11 mouse cellular contexts compared by ENCODE assay signal in genomic region chr2:150839686-150840471, GRCm38 (mm10). TPM values are rescaled to one million over a fixed set of nuclear protein-coding genes. Genes with fewer than 3 reads are reported as not detected.
DNase-seq lines count a peak whose midpoint lies in the region; ATAC-seq and TF ChIP-seq lines count a peak whose summit lies in the region.
"Had no signal": no experiment of that assay in that cellular context is flagged by ENCODE, and none has a peak within 500 bp of the region (broad histone marks: within the 10 kb centered on the region; RNA-seq: fewer than 3 reads in every experiment).

No protein-coding gene starts in this region.

- DNase-seq in embryonic facial prominence, embryonic 10.5 days (ENCODE audit: low spot score) = no peak
- DNase-seq in liver, embryonic 11.5 days (ENCODE audit: low spot score) = no peak
- DNase-seq in adrenal gland, postnatal 10 days = peak; percentile 34
- DNase-seq in hindbrain, postnatal 0 days (ENCODE audit: low spot score) = no peak
- DNase-seq: lung, postnatal 4 days; thymus, postnatal 25 days had no signal

- TF ChIP-seq POLR2A in olfactory bulb, adult 2 months (IDR thresholded peaks at IDR 0.05; ENCODE audit: insufficient read depth, low read depth, low read length) = no peak

- H3K9me3 ChIP-seq in embryonic facial prominence, embryonic 15.5 days (replicated peaks) = no peaks in the 10 kb centered on the region
- no peaks in the 10 kb centered on the region for H3K9me3 ChIP-seq in embryonic facial prominence, embryonic 10.5 days
- no peaks in the 10 kb centered on the region for H3K9me3 ChIP-seq in liver, embryonic 12.5 days (replicated peaks)
- no peaks in the 10 kb centered on the region for H3K9me3 ChIP-seq in liver, embryonic 11.5 days (ENCODE audit: control insufficient read depth, low read length)
- H3K9me3 ChIP-seq in hindbrain, embryonic 13.5 days = no peaks in the 10 kb centered on the region
- no peaks in the 10 kb centered on the region for H3K9me3 ChIP-seq in hindbrain, postnatal 0 days (ENCODE audit: low read length)
- H3K9me3 ChIP-seq: forebrain, embryonic 10.5 days had no signal

- no peak overlapping the region for H3K4me2 ChIP-seq in embryonic facial prominence, embryonic 15.5 days (replicated peaks)
- no peak overlapping the region for H3K4me2 ChIP-seq in liver, embryonic 12.5 days
- no peak overlapping the region for H3K4me2 ChIP-seq in liver, embryonic 11.5 days
- no peak overlapping the region for H3K4me2 ChIP-seq in hindbrain, embryonic 13.5 days
- no peak overlapping the region for H3K4me2 ChIP-seq in hindbrain, postnatal 0 days (ENCODE audit: low read depth, low read length)

- TF ChIP-seq CTCF in olfactory bulb, adult 2 months (IDR thresholded peaks at IDR 0.05; ENCODE audit: insufficient read depth, low read depth, low read length) = no peak
- no peak for TF ChIP-seq CTCF in hindbrain, postnatal 0 days (IDR thresholded peaks at IDR 0.05; ENCODE audit: low read depth)

- H3K4me3 ChIP-seq in embryonic facial prominence, embryonic 15.5 days (replicated peaks) = no peak overlapping the region
- no peak overlapping the region for H3K4me3 ChIP-seq in embryonic facial prominence, embryonic 10.5 days
- H3K4me3 ChIP-seq in liver, embryonic 12.5 days = no peak overlapping the region
- H3K4me3 ChIP-seq in liver, embryonic 11.5 days (ENCODE audit: low read depth, low read length) = no peak overlapping the region
- no peak overlapping the region for H3K4me3 ChIP-seq in olfactory bulb, adult 2 months (ENCODE audit: insufficient read depth, low read depth, low read length)
- H3K4me3 ChIP-seq in hindbrain, embryonic 13.5 days = no peak overlapping the region
- H3K4me3 ChIP-seq in hindbrain, postnatal 0 days (ENCODE audit: low read length) = no peak overlapping the region
- H3K4me3 ChIP-seq: forebrain, embryonic 10.5 days had no signal

- no peak overlapping the region for H3K27ac ChIP-seq in embryonic facial prominence, embryonic 15.5 days (replicated peaks)
- no peak overlapping the region for H3K27ac ChIP-seq in embryonic facial prominence, embryonic 10.5 days (replicated peaks)
- H3K27ac ChIP-seq in liver, embryonic 12.5 days = no peak overlapping the region
- H3K27ac ChIP-seq in liver, embryonic 11.5 days (ENCODE audit: low read depth, low read length) = no peak overlapping the region
- peak overlapping the region; percentile 67 for H3K27ac ChIP-seq in olfactory bulb, adult 2 months (ENCODE audit: insufficient read depth, low read depth, low read length)
- H3K27ac ChIP-seq in hindbrain, embryonic 13.5 days = no peak overlapping the region
- H3K27ac ChIP-seq in hindbrain, postnatal 0 days = no peak overlapping the region
- H3K27ac ChIP-seq: forebrain, embryonic 10.5 days had no signal

- H3K27me3 ChIP-seq in embryonic facial prominence, embryonic 15.5 days = no peaks in the 10 kb centered on the region
- H3K27me3 ChIP-seq in embryonic facial prominence, embryonic 10.5 days (replicated peaks; ENCODE audit: low read depth, poor library complexity, severe bottlenecking) = no peaks in the 10 kb centered on the region
- no peaks in the 10 kb centered on the region for H3K27me3 ChIP-seq in liver, embryonic 12.5 days (replicated peaks)
- H3K27me3 ChIP-seq in liver, embryonic 11.5 days (replicated peaks; ENCODE audit: control insufficient read depth, insufficient read depth, low read length) = no peaks in the 10 kb centered on the region
- H3K27me3 ChIP-seq in hindbrain, embryonic 13.5 days = no peaks in the 10 kb centered on the region
- H3K27me3 ChIP-seq in hindbrain, postnatal 0 days (ENCODE audit: insufficient read depth, low read length) = no peaks in the 10 kb centered on the region

- no peaks in the 10 kb centered on the region for H3K4me1 ChIP-seq in embryonic facial prominence, embryonic 15.5 days
- H3K4me1 ChIP-seq in embryonic facial prominence, embryonic 10.5 days = no peaks in the 10 kb centered on the region
- peaks cover 4% of the 10 kb centered on the region; the same call in 1 of the 2 replicates for H3K4me1 ChIP-seq in liver, embryonic 12.5 days
- H3K4me1 ChIP-seq in liver, embryonic 11.5 days (replicated peaks; ENCODE audit: control insufficient read depth, insufficient read depth, low read length) = no peaks in the 10 kb centered on the region
- H3K4me1 ChIP-seq in olfactory bulb, adult 2 months (ENCODE audit: control insufficient read depth, insufficient read depth, low read length) = peaks cover 29% of the 10 kb centered on the region
- H3K4me1 ChIP-seq in hindbrain, embryonic 13.5 days (replicated peaks) = no peaks in the 10 kb centered on the region
- 0 out of 2 replicates have a peak, but pooled peaks cover 6% of the 10 kb centered on the region for H3K4me1 ChIP-seq in hindbrain, postnatal 0 days (ENCODE audit: insufficient read depth, low read length)
- H3K4me1 ChIP-seq: forebrain, embryonic 10.5 days had no signal

- WGBS in embryonic facial prominence, embryonic 15.5 days = 69% methylated on average over 12 of the region's 12 CpGs
- 82% methylated on average over 12 of the region's 12 CpGs for WGBS in embryonic facial prominence, embryonic 10.5 days
- 61% methylated on average over 12 of the region's 12 CpGs for WGBS in liver, embryonic 12.5 days (ENCODE audit: insufficient replicate concordance)
- WGBS in liver, embryonic 11.5 days = 76% methylated on average over 12 of the region's 12 CpGs
- 61% methylated on average over 12 of the region's 12 CpGs for WGBS in olfactory bulb, adult 2 months
- 87% methylated on average over 12 of the region's 12 CpGs for WGBS in hindbrain, embryonic 13.5 days
- 79% methylated on average over 12 of the region's 12 CpGs for WGBS in hindbrain, postnatal 0 days

- ATAC-seq in embryonic facial prominence, embryonic 15.5 days (ENCODE audit: insufficient number of reproducible peaks, low FRiP score, low TSS enrichment, low read depth) = peak; percentile 48; the same call in 1 of the 2 replicates
- 0 out of 2 replicates have a peak, but pooled peaks have one; percentile 16 for ATAC-seq in liver, embryonic 12.5 days
- ATAC-seq in liver, embryonic 11.5 days (replicated peaks; ENCODE audit: low FRiP score) = no peak
- no peak for ATAC-seq in hindbrain, embryonic 13.5 days (ENCODE audit: low FRiP score)
- no peak for ATAC-seq in hindbrain, postnatal 0 days

- peaks cover 21% of the 10 kb centered on the region; the same call in 1 of the 2 replicates for H3K36me3 ChIP-seq in embryonic facial prominence, embryonic 15.5 days
- peaks cover 63% of the 10 kb centered on the region for H3K36me3 ChIP-seq in embryonic facial prominence, embryonic 10.5 days (replicated peaks)
- H3K36me3 ChIP-seq in liver, embryonic 12.5 days = peaks cover 13% of the 10 kb centered on the region
- no peaks in the 10 kb centered on the region for H3K36me3 ChIP-seq in liver, embryonic 11.5 days (ENCODE audit: control insufficient read depth, insufficient read depth, low read length)
- H3K36me3 ChIP-seq in hindbrain, embryonic 13.5 days = peaks cover 50% of the 10 kb centered on the region
- peaks cover 24% of the 10 kb centered on the region for H3K36me3 ChIP-seq in hindbrain, postnatal 0 days (ENCODE audit: insufficient read depth, low read length)

- no peak overlapping the region for H3K9ac ChIP-seq in embryonic facial prominence, embryonic 15.5 days
- H3K9ac ChIP-seq in liver, embryonic 12.5 days = no peak overlapping the region
- H3K9ac ChIP-seq in liver, embryonic 11.5 days (ENCODE audit: low read depth, low read length) = no peak overlapping the region
- no peak overlapping the region for H3K9ac ChIP-seq in hindbrain, embryonic 13.5 days
- no peak overlapping the region for H3K9ac ChIP-seq in hindbrain, postnatal 0 days (replicated peaks; ENCODE audit: low read length)

RNA-seq across cellular contexts. Expression of gene Pygb, which starts 53.3 kb away (rescaled TPM):
- 85.8 and 88.5 TPM in 2 replicates for polyA plus RNA-seq in embryonic facial prominence, embryonic 15.5 days (2015; fragmentation: Nextera tagmentation; extraction: Ambion mirVana)
- polyA plus RNA-seq in embryonic facial prominence, embryonic 10.5 days (2016; fragmentation: Nextera tagmentation; extraction: Ambion mirVana) = 62.1 and 66.3 TPM in 2 replicates
- 32.9 and 34.0 TPM in 2 replicates for polyA plus RNA-seq in liver, embryonic 12.5 days (2016; fragmentation: Nextera tagmentation; extraction: Ambion mirVana)
- polyA plus RNA-seq in liver, embryonic 11.5 days (2014; fragmentation: Nextera tagmentation; extraction: Ambion mirVana) = 35.7 and 37.3 TPM in 2 replicates
- total RNA-seq in adrenal gland, postnatal 10 days (2021) = 10 to 100 TPM; 46.8 to 51.4 TPM
- polyA plus RNA-seq in olfactory bulb, adult 2 months (2012; ENCODE audit: insufficient read depth, insufficient read length, low replicate concordance, missing spikeins) = not detected in 2 replicates
- polyA plus RNA-seq in hindbrain, embryonic 13.5 days (2015; fragmentation: Nextera tagmentation; extraction: Ambion mirVana) = 89.3 and 94.9 TPM in 2 replicates
- total RNA-seq in hindbrain, postnatal 0 days (2014; rRNA removed) = 302 and 317 TPM in 2 replicates
- 160 and 169 TPM in 2 replicates for polyA plus RNA-seq in hindbrain, postnatal 0 days (2015; fragmentation: Nextera tagmentation; extraction: Ambion mirVana)

Comparison
In these comparisons a context has a peak if more than half of its experiments do, and no peak if none do; other contexts are left out.
1. ATAC-seq: peak in embryonic facial prominence, embryonic 15.5 days (single experiment) and liver, embryonic 12.5 days (single experiment); none in liver, embryonic 11.5 days (single experiment), hindbrain, embryonic 13.5 days (single experiment) and hindbrain, postnatal 0 days (single experiment).
2. RNA of gene Pygb, which starts 53.3 kb away (polyA plus RNA-seq): 160 to 169 TPM in hindbrain, postnatal 0 days, 89.3 to 94.9 TPM in hindbrain, embryonic 13.5 days, 85.8 to 88.5 TPM in embryonic facial prominence, embryonic 15.5 days, 62.1 to 66.3 TPM in embryonic facial prominence, embryonic 10.5 days, 35.7 to 37.3 TPM in liver, embryonic 11.5 days and 32.9 to 34.0 TPM in liver, embryonic 12.5 days; not detected in olfactory bulb, adult 2 months; every median in the first group is over 10 times any median in the second.